Mouse (Mus musculus): ENCODE data around the gene Clpb. TPM values are rescaled to one million over a fixed set of nuclear protein-coding genes. Genes with fewer than 3 reads are reported as not detected.

Gene Clpb
- polyA plus RNA-seq, 1 experiment, result 12.5 TPM

- TF ChIP-seq CTCF (IDR thresholded peaks at IDR 0.05; ENCODE audit: control insufficient read depth, insufficient read depth, low read length), result no peak
- TF ChIP-seq POLR2A (IDR thresholded peaks at IDR 0.05; ENCODE audit: borderline replicate concordance, control insufficient read depth, low read depth, low read length), result no peak
- Histone ChIP-seq H3K27ac (ENCODE audit: control insufficient read depth, insufficient read depth, low read depth, low read length, poor library complexity) (no peak overlapping the region), H3K4me1 (ENCODE audit: control insufficient read depth, insufficient read depth, low read length) (no peaks in the 10 kb centered on the region), H3K4me3 (replicated peaks; ENCODE audit: control insufficient read depth, low read depth, low read length) (no peak overlapping the region)
- 43% methylated on average over 2 of the region's 2 CpGs for WGBS
Measured at GRCm38 (mm10) chr7:101628481-101628880, 35.0 kb upstream of the Clpb start.

DNA sequence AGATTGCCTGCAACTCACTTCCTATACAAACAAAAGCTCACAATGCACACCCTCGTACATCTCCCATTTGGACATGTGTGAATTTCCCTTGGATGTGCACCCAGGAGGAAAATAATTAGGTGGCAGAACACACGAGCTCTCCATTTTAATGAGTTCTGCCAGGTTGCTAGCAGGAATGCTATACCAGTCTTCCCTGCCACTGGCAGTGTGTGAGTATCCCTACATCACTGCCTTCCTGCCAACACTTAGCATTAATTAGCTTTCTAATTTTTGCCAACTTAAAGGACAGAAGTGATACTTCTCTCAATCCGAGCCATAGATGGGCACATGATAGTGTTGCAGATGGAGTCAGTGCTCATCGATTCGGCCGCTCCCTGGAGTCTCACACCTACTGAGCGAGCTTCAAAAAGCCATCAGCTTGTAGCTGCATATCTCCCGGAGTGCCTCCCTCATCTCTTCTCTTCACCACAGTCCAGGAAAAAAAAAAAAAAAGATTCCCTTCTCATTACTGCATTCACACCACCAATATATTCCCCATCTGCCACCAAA is 29.7 kb upstream of the Clpb start:
- 77% methylated on average over 8 of the region's 8 CpGs for WGBS
- no peak overlapping the region for H3K4me3 ChIP-seq (replicated peaks; ENCODE audit: control insufficient read depth, low read depth, low read length)
- no peak overlapping the region for H3K27ac ChIP-seq (ENCODE audit: control insufficient read depth, insufficient read depth, low read depth, low read length, poor library complexity)
- no peaks in the 10 kb centered on the region for H3K4me1 ChIP-seq (ENCODE audit: control insufficient read depth, insufficient read depth, low read length)
- TF ChIP-seq CTCF (IDR thresholded peaks at IDR 0.05; ENCODE audit: control insufficient read depth, insufficient read depth, low read length) (no peak), POLR2A (IDR thresholded peaks at IDR 0.05; ENCODE audit: borderline replicate concordance, control insufficient read depth, low read depth, low read length) (no peak)

DNA sequence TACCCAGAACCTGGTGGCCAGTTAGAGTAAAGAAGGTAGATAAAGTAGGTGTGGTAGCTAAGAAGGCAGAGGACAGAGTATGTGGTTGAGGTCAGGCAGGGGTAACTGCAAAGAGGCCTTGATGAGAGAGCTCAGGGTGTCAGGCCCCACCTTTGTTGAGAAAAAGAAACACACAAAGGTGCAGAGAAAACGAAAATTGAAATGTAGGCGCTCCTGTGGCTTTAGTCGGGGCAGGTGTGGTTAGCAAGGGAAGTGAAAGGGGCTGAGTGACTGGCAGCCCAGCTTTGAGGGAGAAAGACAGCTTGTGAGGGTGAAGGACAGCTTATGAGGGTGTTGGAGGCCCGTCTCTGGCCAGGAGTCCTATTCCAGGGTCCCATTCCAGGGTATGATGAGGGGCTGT is 28.9 kb upstream of the Clpb start:
- H3K4me1 ChIP-seq (ENCODE audit: control insufficient read depth, insufficient read depth, low read length), result no peaks in the 10 kb centered on the region
- TF ChIP-seq CTCF (IDR thresholded peaks at IDR 0.05; ENCODE audit: control insufficient read depth, insufficient read depth, low read length), result no peak
- TF ChIP-seq POLR2A (IDR thresholded peaks at IDR 0.05; ENCODE audit: borderline replicate concordance, control insufficient read depth, low read depth, low read length), result no peak
- no peak overlapping the region for H3K4me3 ChIP-seq (replicated peaks; ENCODE audit: control insufficient read depth, low read depth, low read length)
- no peak overlapping the region for H3K27ac ChIP-seq (ENCODE audit: control insufficient read depth, insufficient read depth, low read depth, low read length, poor library complexity)
- WGBS, result 10% methylated on average over 4 of the region's 4 CpGs

GRCm38 (mm10) chr7:101636056-101636455 is 27.4 kb upstream of the Clpb start:
- no peak for TF ChIP-seq POLR2A (IDR thresholded peaks at IDR 0.05; ENCODE audit: borderline replicate concordance, control insufficient read depth, low read depth, low read length)
- TF ChIP-seq CTCF (IDR thresholded peaks at IDR 0.05; ENCODE audit: control insufficient read depth, insufficient read depth, low read length), result no peak
- Histone ChIP-seq H3K4me1 (ENCODE audit: control insufficient read depth, insufficient read depth, low read length) (no peaks in the 10 kb centered on the region), H3K27ac (ENCODE audit: control insufficient read depth, insufficient read depth, low read depth, low read length, poor library complexity) (no peak overlapping the region), H3K4me3 (replicated peaks; ENCODE audit: control insufficient read depth, low read depth, low read length) (no peak overlapping the region)
- WGBS, result 80% methylated on average over 2 of the region's 2 CpGs

- Histone ChIP-seq H3K4me3 (replicated peaks; ENCODE audit: control insufficient read depth, low read depth, low read length) (no peak overlapping the region), H3K4me1 (ENCODE audit: control insufficient read depth, insufficient read depth, low read length) (no peaks in the 10 kb centered on the region), H3K27ac (ENCODE audit: control insufficient read depth, insufficient read depth, low read depth, low read length, poor library complexity) (no peak overlapping the region)
- TF ChIP-seq CTCF (IDR thresholded peaks at IDR 0.05; ENCODE audit: control insufficient read depth, insufficient read depth, low read length) (no peak), POLR2A (IDR thresholded peaks at IDR 0.05; ENCODE audit: borderline replicate concordance, control insufficient read depth, low read depth, low read length) (no peak)
- 85% methylated on average over 3 of the region's 3 CpGs for WGBS
Measured at GRCm38 (mm10) chr7:101643879-101644278, 19.6 kb upstream of the Clpb start.

DNA sequence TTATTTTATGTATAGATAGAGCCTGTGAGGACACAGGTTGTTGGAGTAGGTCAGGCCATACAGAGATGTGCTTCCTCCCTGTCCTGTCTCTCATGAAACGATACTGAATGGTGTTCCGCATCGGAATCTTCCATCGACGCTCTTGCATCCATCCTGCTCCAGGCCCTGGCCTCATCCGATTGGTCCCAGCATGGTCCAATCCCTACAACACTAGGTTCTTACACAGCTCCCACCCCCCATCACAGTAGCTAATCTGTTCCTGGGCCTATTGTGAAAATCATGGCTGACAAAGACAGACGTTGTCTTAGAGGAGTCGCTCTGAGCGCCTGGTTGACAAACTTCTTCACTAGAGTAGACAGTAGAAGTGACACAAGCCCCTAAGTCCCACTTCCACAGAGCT is 13.7 kb upstream of the Clpb start:
- H3K27ac ChIP-seq (ENCODE audit: control insufficient read depth, insufficient read depth, low read depth, low read length, poor library complexity), result no peak overlapping the region
- no peaks in the 10 kb centered on the region; the same call in 1 of the 2 replicates for H3K4me1 ChIP-seq (ENCODE audit: control insufficient read depth, insufficient read depth, low read length)
- TF ChIP-seq POLR2A (IDR thresholded peaks at IDR 0.05; ENCODE audit: borderline replicate concordance, control insufficient read depth, low read depth, low read length), result no peak
- no peak overlapping the region for H3K4me3 ChIP-seq (replicated peaks; ENCODE audit: control insufficient read depth, low read depth, low read length)
- WGBS, result 88% methylated on average over 9 of the region's 9 CpGs

DNA sequence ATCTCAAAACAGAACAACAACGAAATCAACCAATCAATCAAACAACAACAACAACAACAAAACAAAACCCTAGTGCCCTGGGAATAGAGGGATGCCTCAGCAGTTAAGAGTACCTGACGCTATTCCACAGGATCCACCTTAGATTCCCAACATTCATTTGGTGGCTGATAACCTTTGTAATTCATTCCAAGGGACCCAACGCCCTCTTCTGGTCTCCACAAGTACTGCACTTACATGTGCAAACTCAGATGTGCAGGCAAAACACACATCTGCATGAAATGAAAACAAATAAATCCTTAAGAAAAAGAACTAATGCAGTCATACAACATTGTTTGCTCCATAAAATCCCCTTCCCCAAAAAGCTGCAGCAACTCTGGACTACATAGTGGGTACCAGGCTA is 12.9 kb upstream of the Clpb start:
- TF ChIP-seq CTCF (IDR thresholded peaks at IDR 0.05; ENCODE audit: control insufficient read depth, insufficient read depth, low read length) (no peak), POLR2A (IDR thresholded peaks at IDR 0.05; ENCODE audit: borderline replicate concordance, control insufficient read depth, low read depth, low read length) (no peak)
- no peaks in the 10 kb centered on the region; the same call in 1 of the 2 replicates for H3K4me1 ChIP-seq (ENCODE audit: control insufficient read depth, insufficient read depth, low read length)
- H3K4me3 ChIP-seq (replicated peaks; ENCODE audit: control insufficient read depth, low read depth, low read length), result no peak overlapping the region
- H3K27ac ChIP-seq (ENCODE audit: control insufficient read depth, insufficient read depth, low read depth, low read length, poor library complexity), result no peak overlapping the region
- 50% methylated on average over 3 of the region's 3 CpGs for WGBS

- H3K4me1 ChIP-seq (ENCODE audit: control insufficient read depth, insufficient read depth, low read length), result no peaks in the 10 kb centered on the region; the same call in 1 of the 2 replicates
- WGBS, result 16% methylated on average over 10 of the region's 10 CpGs
Measured at GRCm38 (mm10) chr7:101653681-101654209, 9.7 kb upstream of the Clpb start.

DNA sequence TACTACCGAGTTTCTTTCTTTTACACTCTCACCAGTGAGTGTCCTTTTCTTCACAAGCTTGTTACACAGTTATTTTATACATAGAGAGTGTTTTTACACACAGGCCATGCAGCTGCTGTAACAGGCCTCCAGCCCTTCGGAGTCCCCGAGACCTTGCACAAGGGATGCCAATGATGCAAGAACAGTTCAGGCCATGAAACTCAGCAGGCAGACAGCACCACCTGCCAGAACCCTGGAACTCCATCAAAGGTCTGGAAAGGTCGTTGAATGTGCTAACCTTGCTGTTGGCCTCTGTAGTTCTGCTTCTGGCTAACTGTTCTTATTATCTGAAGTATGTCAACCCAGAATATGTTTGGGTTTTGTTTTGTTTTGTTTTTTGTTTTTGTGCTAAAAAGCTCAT is 8.5 kb upstream of the Clpb start:
- TF ChIP-seq POLR2A (IDR thresholded peaks at IDR 0.05; ENCODE audit: borderline replicate concordance, control insufficient read depth, low read depth, low read length) (no peak), CTCF (IDR thresholded peaks at IDR 0.05; ENCODE audit: control insufficient read depth, insufficient read depth, low read length) (no peak)
- 43% methylated on average over 4 of the region's 4 CpGs for WGBS
- no peaks in the 10 kb centered on the region; the same call in 1 of the 2 replicates for H3K4me1 ChIP-seq (ENCODE audit: control insufficient read depth, insufficient read depth, low read length)
- no peak overlapping the region for H3K27ac ChIP-seq (ENCODE audit: control insufficient read depth, insufficient read depth, low read depth, low read length, poor library complexity)
- no peak overlapping the region for H3K4me3 ChIP-seq (replicated peaks; ENCODE audit: control insufficient read depth, low read depth, low read length)

More at GRCm38 (mm10) chr7:101653681-101654209, 9.7 kb upstream of the Clpb start:
- TF ChIP-seq POLR2A (IDR thresholded peaks at IDR 0.05; ENCODE audit: borderline replicate concordance, control insufficient read depth, low read depth, low read length) (no peak), CTCF (IDR thresholded peaks at IDR 0.05; ENCODE audit: control insufficient read depth, insufficient read depth, low read length) (no peak)
- H3K27ac ChIP-seq (ENCODE audit: control insufficient read depth, insufficient read depth, low read depth, low read length, poor library complexity), result no peak overlapping the region
- no peak overlapping the region for H3K4me3 ChIP-seq (replicated peaks; ENCODE audit: control insufficient read depth, low read depth, low read length)

All from bone marrow, adult 2 months (tissue).